Mouse (Mus musculus) frontal cortex, postnatal 14 days (tissue): ENCODE data around the gene Yars2.
"Not testable (repeated sequence)": the region's sequence is repeated elsewhere in the genome, so short reads cannot be mapped to it uniquely, and the experiment has no call there.

ENCODE experiments used
- DNase-seq, 2 experiments: peaks; one replicate each; pipeline ENCODE4 v3.0.0; 2022; ENCODE audit warnings: low spot score in 2 of 2

The Yars2 gene

DNA sequence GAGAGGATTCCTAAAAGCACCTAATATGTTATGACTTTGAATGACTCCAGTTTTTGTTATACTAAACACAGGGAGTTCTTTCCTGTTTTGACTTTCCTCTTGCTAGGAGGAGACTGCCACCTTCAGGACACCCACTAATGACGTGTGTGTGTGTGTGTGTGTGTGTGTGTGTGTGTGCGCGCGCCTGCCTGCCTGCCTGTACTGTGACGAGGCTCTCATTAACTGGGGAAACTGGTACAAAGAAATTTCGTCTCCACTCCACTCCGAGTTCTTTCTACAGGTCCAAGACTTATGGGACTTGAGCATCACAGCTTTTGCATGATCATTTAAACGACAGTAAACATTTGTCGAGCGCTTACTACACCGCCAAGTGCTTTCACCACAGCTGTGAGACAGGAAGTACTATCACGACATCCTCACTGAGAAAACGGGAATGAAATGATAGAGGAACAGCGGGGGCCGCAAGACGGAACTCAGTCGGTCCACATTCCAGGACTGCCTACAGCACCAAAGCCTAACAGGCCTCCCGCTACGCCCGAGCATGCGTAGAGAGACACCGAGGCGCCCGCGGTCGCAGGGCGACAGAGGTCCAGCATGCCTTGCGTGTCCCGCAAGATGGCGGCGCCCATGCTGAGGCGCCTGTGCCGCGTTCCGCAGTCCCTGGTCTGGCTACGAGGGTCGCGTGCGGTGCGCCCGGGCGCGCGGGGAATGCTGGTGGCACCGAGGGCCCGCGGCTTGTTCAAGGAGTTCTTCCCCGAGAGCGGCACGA, at the start of gene Yars2:
Gene Yars2 (plus strand): TSS at position 597 of the 769 bp plus-strand sequence.
- peak; percentile 89 to 90 for DNase-seq

GRCm38 (mm10) chr16:16253326-16254074, 49.3 kb upstream of the Yars2 start:
- DNase-seq: no peak

- no peak for DNase-seq
These were observed 47.5 kb upstream of the Yars2 start for GRCm38 (mm10) chr16:16255217-16255616.

GRCm38 (mm10) chr16:16255874-16256273, 46.9 kb upstream of the Yars2 start:
- DNase-seq: no peak

DNA sequence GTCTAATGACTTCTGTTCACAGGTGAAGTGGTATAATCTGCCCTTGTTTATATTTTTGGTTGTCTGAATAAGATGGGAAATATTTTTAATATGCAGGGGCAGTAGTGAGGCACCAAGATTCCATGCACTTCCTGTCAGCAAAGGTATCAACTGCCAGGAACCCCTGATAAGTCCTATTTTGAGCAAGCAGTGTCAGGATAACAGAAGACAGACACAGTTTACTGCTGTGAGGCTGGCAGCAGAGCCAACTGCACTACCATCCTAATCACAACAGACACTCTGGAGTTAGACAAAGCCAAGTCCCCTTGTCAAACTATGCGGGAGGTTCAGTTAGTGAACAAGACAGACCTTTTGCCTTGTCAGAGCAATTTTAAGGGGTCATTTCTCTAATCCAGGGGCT, 46.1 kb upstream of the Yars2 start:
- DNase-seq: no peak

- no peak for DNase-seq
These were observed 41.9 kb upstream of the Yars2 start for GRCm38 (mm10) chr16:16260882-16261281.

DNA sequence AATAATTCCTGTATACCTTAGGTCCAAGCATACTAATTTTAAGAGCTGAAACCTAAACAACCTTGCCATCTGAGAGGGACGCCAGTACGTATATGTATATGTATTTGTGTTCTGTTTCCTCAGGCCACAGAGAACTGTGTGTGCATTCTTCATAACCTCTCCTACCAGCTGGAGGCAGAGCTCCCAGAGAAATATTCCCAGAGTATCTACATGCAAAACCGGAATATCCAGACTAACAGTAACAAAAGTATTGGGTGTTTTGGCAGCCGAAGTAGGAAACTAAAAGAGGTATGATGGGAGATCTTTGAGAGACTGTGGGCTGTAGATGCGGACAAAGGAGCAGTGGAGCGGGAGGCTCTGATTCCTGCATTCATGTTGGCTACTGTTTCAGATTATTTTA, 41.3 kb upstream of the Yars2 start:
- no peak for DNase-seq

GRCm38 (mm10) chr16:16262436-16262835, 40.3 kb upstream of the Yars2 start:
- DNase-seq: no peak

DNA sequence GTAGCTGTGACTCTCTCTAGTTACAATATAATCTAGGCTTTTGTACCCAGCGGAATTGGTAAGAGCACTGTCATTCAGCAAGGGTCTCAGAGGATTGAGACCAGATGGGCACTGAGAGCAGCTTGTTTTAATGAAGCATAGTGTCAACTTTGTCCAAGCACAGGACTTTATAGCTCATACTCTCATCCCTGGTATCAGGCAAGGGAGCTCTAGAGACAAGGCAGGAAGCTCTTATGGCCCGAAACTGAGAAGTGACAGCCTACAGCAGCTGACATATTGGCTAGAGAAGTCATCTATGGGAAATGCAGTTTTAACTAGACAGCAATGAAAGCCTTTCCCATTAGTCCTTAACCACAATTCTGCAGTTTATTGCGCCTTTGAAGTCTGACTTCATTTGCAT, 29.8 kb upstream of the Yars2 start:
- no peak for DNase-seq

DNA sequence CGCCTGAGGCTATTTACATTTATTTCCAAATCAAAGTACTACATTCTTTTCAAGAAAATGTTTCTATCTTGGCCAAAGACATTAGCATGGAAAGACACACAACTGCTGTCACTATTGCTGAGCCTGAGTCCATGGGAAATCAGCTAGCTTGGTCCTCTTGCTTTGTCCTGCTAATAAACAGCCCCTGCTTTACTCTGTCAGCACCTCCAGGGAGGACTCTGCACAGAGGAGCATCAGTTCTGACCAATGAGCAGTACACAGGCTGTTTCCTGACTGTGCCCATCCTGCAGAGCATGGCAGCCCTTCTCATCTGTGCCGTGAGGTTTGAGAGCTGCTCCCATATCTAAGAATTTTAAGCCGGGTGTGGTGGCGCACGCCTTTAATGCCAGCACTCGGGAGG, 29.0 kb upstream of the Yars2 start:
- DNase-seq: no peak

- peak; percentile 21 to 22 for DNase-seq
These were observed 518 bp downstream of the Yars2 start for GRCm38 (mm10) chr16:16303138-16303827.

DNA sequence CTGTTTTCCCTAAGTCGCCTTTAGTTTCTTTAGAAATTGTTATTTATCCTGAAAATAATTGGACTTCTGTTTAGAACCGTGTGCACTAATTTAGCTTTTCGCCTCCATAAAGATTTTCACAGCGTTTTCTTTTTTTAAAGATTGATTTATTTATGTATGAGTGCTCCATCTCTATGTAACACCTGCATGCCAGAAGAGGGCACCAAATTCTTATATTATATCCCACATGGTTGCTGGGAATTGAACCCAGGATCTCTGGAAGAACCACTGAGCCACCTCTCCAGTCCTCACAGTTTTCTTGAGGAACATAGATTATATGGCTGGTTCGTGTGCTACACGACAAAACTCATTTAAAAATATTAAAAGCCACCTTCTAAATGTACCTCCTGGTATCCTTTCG, 1.1 kb downstream of the Yars2 start:
- no peak for DNase-seq

DNA sequence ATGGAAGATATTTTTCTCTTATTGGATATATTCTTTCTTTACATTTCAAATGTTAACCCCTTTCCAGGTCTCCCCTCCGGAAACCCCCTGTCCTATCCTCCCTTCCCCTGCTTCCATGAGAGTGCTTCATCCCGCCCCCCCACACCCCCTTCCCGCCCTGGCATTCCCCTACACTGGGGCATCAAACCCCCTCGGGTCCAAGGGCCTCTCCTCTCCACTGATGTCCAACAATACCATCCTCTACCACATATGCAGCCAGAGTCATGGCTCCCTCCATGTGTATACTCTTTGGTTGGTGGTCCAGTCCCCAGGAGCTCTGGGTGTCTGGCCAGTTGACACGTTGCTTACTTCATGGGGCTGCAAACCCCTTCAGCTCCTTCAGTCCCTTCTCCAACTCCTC, 8.6 kb downstream of the Yars2 start:
- no peak for DNase-seq

DNA sequence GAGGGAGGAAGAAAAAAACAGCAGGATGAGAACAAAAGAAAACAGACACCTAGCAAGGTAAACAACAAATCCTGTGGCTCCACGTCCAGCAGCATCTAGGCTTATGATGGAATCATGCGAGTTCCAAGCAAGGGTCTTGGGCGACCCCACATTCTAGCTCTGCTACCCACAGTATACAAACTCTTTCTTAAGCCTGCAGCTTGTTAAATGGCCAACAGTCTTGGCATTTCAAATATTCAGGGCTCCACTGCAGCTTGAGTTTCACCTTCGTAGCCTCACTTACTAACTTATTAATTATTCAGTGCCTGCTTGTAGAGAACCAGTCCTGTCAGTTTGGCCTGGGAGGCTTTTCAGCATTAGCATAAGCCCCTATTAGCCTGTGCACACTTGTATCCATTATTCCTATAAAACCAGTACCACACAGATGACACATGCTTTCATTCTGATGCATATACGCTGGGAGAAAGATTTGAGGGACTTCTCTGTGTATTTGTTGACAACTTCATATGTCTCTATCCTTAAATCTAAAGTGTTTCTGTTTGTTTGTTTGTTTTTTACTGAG, 23.1 kb downstream of the Yars2 start:
- no peak for DNase-seq

GRCm38 (mm10) chr16:16346420-16346819, 43.7 kb downstream of the Yars2 start:
- DNase-seq: no peak

DNA sequence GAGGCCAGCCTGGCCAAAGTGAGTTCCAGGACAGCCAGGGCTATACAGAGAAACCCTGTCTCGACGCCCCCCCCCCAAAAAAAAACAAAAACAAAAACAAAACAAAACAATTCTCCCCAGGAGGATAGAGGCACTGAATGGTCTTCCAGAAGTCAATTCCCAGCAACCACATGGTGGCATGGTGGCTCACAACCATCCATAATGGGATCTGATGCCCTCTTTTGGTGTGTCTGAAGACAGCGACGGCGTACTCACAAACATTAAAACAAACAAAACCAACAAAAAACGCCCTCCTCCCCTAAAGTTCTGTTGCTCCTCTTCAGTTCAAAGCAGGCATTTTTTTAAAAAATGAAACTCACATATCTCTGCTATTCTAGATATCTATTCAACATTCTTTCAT, 55.1 kb downstream of the Yars2 start:
- no peak for DNase-seq

GRCm38 (mm10) chr16:16358481-16359100, 55.8 kb downstream of the Yars2 start, which contains the start of gene Dnm1l:
Gene Dnm1l (minus strand): TSS chr16:16358959.
- peak; percentile 83 to 86 for DNase-seq

DNA sequence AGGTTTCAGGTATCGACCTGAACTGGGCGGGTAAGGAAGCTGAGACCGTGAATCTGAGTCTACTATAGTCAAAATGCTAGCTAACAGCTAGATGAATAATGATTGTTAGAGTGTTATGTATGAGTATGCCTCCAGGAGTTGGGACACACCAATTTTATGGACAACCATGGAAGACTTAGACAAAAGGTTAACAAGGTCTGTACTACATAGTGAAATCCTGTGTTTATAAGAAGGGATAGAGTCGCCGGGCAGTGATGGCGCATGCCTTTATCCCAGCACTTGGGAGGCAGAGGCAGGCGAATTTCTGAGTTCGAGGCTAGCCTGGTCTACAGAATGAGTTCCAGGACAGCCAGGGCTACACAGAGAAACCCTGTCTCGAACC, 56.3 kb downstream of the Yars2 start:
- DNase-seq: not testable (repeated sequence)
